Mouse (Mus musculus): Measurements from ENCODE around the gene Psma6. TPM values are rescaled to one million over a fixed set of nuclear protein-coding genes. Genes with fewer than 3 reads are reported as not detected.
"Not testable (repeated sequence)": the region's sequence is repeated elsewhere in the genome, so short reads cannot be mapped to it uniquely, and the experiment has no call there.

Gene Psma6
- 448 and 461 TPM in 2 replicates for polyA plus RNA-seq (2014; fragmentation: Nextera tagmentation; extraction: Ambion mirVana)

- DNase-seq = no peak
- H3K9ac ChIP-seq (replicated peaks; ENCODE audit: low read length) = no peak within 1 kb of the TSS
- no peaks in the 10 kb centered on the region for H3K36me3 ChIP-seq (ENCODE audit: control insufficient read depth, insufficient read depth, low read length)
- no peak for ATAC-seq (ENCODE audit: low FRiP score, low TSS enrichment)
- no peak within 1 kb of the TSS for H3K4me2 ChIP-seq (ENCODE audit: low read length)
- 84% methylated on average over 10 of the region's 10 CpGs for WGBS
- no peak within 1 kb of the TSS for H3K27ac ChIP-seq (replicated peaks; ENCODE audit: low read depth, low read length)
- no peaks in the 10 kb centered on the region for H3K9me3 ChIP-seq (ENCODE audit: control insufficient read depth, low read length)
- H3K4me1 ChIP-seq (ENCODE audit: control insufficient read depth, insufficient read depth, low read length) = no peaks in the 10 kb centered on the region
- no peak within 1 kb of the TSS for H3K4me3 ChIP-seq (replicated peaks; ENCODE audit: low read depth, low read length)
- H3K27me3 ChIP-seq (ENCODE audit: control insufficient read depth, insufficient read depth, low read length) = no peaks in the 10 kb centered on the region
These were observed at the start of gene Psma6 for GRCm38 (mm10) chr12:55384023-55384749. Gene Psma6 (plus strand): TSS chr12:55384222.

DNA sequence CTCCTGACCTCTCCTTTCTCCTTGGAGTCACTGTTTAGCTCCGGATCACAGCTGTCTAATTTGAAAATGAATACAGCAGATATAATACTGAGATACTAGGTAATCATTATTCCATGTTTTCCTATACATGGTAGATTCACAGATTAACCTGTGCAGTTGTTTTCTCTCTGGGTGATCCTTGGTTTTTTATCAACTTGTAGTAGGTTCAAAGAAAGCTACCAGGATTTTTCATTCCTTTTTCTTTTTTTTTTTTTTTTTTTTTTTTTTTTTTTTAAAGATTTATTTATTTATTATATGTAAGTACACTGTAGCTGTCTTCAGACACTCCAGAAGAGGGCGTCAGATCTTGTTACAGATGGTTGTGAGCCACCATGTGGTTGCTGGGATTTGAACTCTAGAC, 45.5 kb upstream of the Psma6 start:
- not testable (repeated sequence) for H3K27ac ChIP-seq (replicated peaks; ENCODE audit: low read depth, low read length); H3K4me2 ChIP-seq (ENCODE audit: low read length); H3K27me3 ChIP-seq (ENCODE audit: control insufficient read depth, insufficient read depth, low read length); H3K4me3 ChIP-seq (replicated peaks; ENCODE audit: low read depth, low read length); DNase-seq; H3K36me3 ChIP-seq (ENCODE audit: control insufficient read depth, insufficient read depth, low read length); H3K9ac ChIP-seq (replicated peaks; ENCODE audit: low read length); H3K4me1 ChIP-seq (ENCODE audit: control insufficient read depth, insufficient read depth, low read length); H3K9me3 ChIP-seq (ENCODE audit: control insufficient read depth, low read length); ATAC-seq (ENCODE audit: low FRiP score, low TSS enrichment)
- 79% methylated on average over 1 of the region's 2 CpGs for WGBS

DNA sequence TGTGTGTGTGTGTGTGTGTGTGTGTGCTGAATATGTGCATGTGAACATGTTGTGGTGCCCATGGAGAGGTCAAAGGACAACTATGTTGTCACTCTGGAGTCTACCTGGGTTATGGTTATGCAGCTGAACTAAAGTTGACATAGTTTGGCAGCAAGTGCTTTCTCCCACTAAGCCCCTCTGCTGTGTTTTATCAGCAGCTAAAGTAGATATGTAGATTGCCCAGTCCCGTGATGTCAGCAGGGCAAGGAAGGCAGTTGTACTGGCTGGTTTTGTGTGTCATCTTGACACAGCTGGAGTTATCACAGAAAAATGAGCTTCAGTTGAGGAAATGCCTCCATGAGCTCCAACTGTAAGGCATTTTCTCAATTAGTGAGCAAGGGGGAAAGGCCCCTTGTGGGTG, 41.0 kb upstream of the Psma6 start:
- H3K4me2 ChIP-seq (ENCODE audit: low read length); H3K27ac ChIP-seq (replicated peaks; ENCODE audit: low read depth, low read length); H3K9ac ChIP-seq (replicated peaks; ENCODE audit: low read length); H3K4me1 ChIP-seq (ENCODE audit: control insufficient read depth, insufficient read depth, low read length); H3K36me3 ChIP-seq (ENCODE audit: control insufficient read depth, insufficient read depth, low read length); H3K27me3 ChIP-seq (ENCODE audit: control insufficient read depth, insufficient read depth, low read length); H3K9me3 ChIP-seq (ENCODE audit: control insufficient read depth, low read length); ATAC-seq (ENCODE audit: low FRiP score, low TSS enrichment); H3K4me3 ChIP-seq (replicated peaks; ENCODE audit: low read depth, low read length); DNase-seq: not testable (repeated sequence)
- 72% methylated on average over 1 of the region's 1 CpGs for WGBS

- Histone ChIP-seq H3K36me3 (ENCODE audit: control insufficient read depth, insufficient read depth, low read length) (no peaks in the 10 kb centered on the region), H3K27me3 (ENCODE audit: control insufficient read depth, insufficient read depth, low read length) (no peaks in the 10 kb centered on the region), H3K4me2 (ENCODE audit: low read length) (peak overlapping the region; percentile 22; the same call in 1 of the 2 replicates), H3K27ac (replicated peaks; ENCODE audit: low read depth, low read length) (peak overlapping the region; percentile 57), H3K9ac (replicated peaks; ENCODE audit: low read length) (no peak overlapping the region; the same call in 1 of the 2 replicates), H3K4me1 (ENCODE audit: control insufficient read depth, insufficient read depth, low read length) (no peaks in the 10 kb centered on the region), H3K4me3 (replicated peaks; ENCODE audit: low read depth, low read length) (no peak overlapping the region), H3K9me3 (ENCODE audit: control insufficient read depth, low read length) (no peaks in the 10 kb centered on the region)
- 77% methylated on average over 11 of the region's 11 CpGs for WGBS
- no peak for ATAC-seq (ENCODE audit: low FRiP score, low TSS enrichment)
- peak; percentile 39 for DNase-seq
These were observed 40.0 kb upstream of the Psma6 start for GRCm38 (mm10) chr12:55343998-55344397.

- ATAC-seq (ENCODE audit: low FRiP score, low TSS enrichment) = no peak
- Histone ChIP-seq H3K4me2 (ENCODE audit: low read length) (no peak overlapping the region), H3K4me3 (replicated peaks; ENCODE audit: low read depth, low read length) (no peak overlapping the region), H3K4me1 (ENCODE audit: control insufficient read depth, insufficient read depth, low read length) (no peaks in the 10 kb centered on the region), H3K9me3 (ENCODE audit: control insufficient read depth, low read length) (no peaks in the 10 kb centered on the region), H3K27me3 (ENCODE audit: control insufficient read depth, insufficient read depth, low read length) (no peaks in the 10 kb centered on the region), H3K9ac (replicated peaks; ENCODE audit: low read length) (no peak overlapping the region; the same call in 1 of the 2 replicates), H3K27ac (replicated peaks; ENCODE audit: low read depth, low read length) (peak overlapping the region; percentile 57), H3K36me3 (ENCODE audit: control insufficient read depth, insufficient read depth, low read length) (no peaks in the 10 kb centered on the region)
- DNase-seq = peak; percentile 33
- 84% methylated on average over 13 of the region's 13 CpGs for WGBS
These were observed 39.4 kb upstream of the Psma6 start for GRCm38 (mm10) chr12:55344583-55344982.

DNA sequence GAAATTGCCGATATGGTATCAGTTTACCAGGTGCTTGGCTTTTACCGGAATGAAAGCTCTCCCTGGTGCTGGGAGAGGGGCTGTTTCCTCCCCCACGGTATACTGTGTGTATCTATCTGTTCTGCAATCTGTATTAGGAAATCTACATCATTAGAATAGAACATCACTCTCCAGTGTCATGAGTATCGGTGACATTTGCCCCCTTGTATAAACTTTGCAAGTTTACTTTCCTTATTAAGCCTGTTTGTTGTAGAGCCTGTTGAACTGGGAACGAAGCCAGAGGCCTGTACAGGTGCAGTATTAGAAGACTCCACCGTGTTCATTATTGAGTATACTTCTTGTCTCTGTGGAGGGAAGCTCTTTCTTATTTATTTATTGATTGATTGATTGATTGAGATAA, 30.6 kb upstream of the Psma6 start:
- H3K9me3 ChIP-seq (ENCODE audit: control insufficient read depth, low read length) = no peaks in the 10 kb centered on the region
- no peaks in the 10 kb centered on the region for H3K27me3 ChIP-seq (ENCODE audit: control insufficient read depth, insufficient read depth, low read length)
- H3K4me1 ChIP-seq (ENCODE audit: control insufficient read depth, insufficient read depth, low read length) = no peaks in the 10 kb centered on the region
- H3K36me3 ChIP-seq (ENCODE audit: control insufficient read depth, insufficient read depth, low read length) = no peaks in the 10 kb centered on the region
- no peak overlapping the region for H3K27ac ChIP-seq (replicated peaks; ENCODE audit: low read depth, low read length)
- DNase-seq (no peak), ATAC-seq (ENCODE audit: low FRiP score, low TSS enrichment) (no peak)
- 86% methylated on average over 6 of the region's 6 CpGs for whole genome bisulfite sequencing
- H3K4me2 ChIP-seq (ENCODE audit: low read length) = no peak overlapping the region
- no peak overlapping the region for H3K4me3 ChIP-seq (replicated peaks; ENCODE audit: low read depth, low read length)
- H3K9ac ChIP-seq (replicated peaks; ENCODE audit: low read length) = no peak overlapping the region

DNA sequence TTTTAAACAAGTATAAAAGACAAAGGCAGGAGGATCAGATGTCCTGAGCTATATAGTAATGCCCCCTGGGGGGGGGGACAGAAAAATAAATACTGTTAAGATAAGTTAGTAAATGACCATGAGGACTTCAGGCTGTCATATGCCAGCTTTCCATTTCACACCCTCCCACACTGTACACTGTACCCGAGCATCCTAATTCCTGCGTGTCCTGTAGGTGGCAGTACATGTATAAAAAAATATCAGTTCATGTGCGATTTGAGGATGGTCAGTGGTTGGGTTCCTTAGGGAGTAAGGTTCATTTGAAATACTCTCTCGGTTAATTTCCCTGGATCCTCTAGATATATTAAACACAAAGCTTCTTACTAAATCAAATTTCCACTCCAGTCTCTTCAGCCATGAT, 29.1 kb upstream of the Psma6 start:
- ATAC-seq (ENCODE audit: low FRiP score, low TSS enrichment) (peak; percentile 64), DNase-seq (peak; percentile 72)
- 55% methylated on average over 4 of the region's 4 CpGs for WGBS
- no peaks in the 10 kb centered on the region for H3K9me3 ChIP-seq (ENCODE audit: control insufficient read depth, low read length)
- no peaks in the 10 kb centered on the region for H3K4me1 ChIP-seq (ENCODE audit: control insufficient read depth, insufficient read depth, low read length)
- H3K36me3 ChIP-seq (ENCODE audit: control insufficient read depth, insufficient read depth, low read length) = no peaks in the 10 kb centered on the region
- H3K4me2 ChIP-seq (ENCODE audit: low read length) = no peak overlapping the region
- H3K27me3 ChIP-seq (ENCODE audit: control insufficient read depth, insufficient read depth, low read length) = no peaks in the 10 kb centered on the region
- no peak overlapping the region for H3K27ac ChIP-seq (replicated peaks; ENCODE audit: low read depth, low read length)
- H3K9ac ChIP-seq (replicated peaks; ENCODE audit: low read length) = no peak overlapping the region
- H3K4me3 ChIP-seq (replicated peaks; ENCODE audit: low read depth, low read length) = no peak overlapping the region

DNA sequence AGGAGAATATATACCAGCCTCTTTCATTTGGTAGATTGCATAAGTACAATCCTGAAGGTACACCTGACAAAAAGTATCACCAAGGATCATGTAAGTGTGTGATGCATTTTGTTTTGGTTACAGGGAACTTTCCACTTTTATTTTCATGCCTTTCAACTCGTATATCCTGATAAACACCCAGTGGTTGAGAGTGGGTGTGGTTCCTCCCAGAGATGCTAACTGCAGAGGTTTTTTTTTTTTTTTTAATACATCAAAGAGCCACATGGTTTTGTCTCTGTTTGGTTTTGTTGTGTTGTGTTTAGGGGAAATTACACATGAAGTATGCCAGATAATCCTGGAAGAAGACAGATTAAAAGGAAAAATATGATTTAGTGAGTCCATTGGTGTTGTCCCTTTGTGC, 26.7 kb upstream of the Psma6 start:
- H3K9me3 ChIP-seq (ENCODE audit: control insufficient read depth, low read length) = no peaks in the 10 kb centered on the region
- 60% methylated on average over 1 of the region's 1 CpGs for WGBS
- H3K36me3 ChIP-seq (ENCODE audit: control insufficient read depth, insufficient read depth, low read length) = no peaks in the 10 kb centered on the region
- H3K4me3 ChIP-seq (replicated peaks; ENCODE audit: low read depth, low read length) = no peak overlapping the region
- no peaks in the 10 kb centered on the region for H3K27me3 ChIP-seq (ENCODE audit: control insufficient read depth, insufficient read depth, low read length)
- no peak overlapping the region for H3K9ac ChIP-seq (replicated peaks; ENCODE audit: low read length)
- DNase-seq = no peak
- H3K27ac ChIP-seq (replicated peaks; ENCODE audit: low read depth, low read length) = no peak overlapping the region
- H3K4me2 ChIP-seq (ENCODE audit: low read length) = no peak overlapping the region
- H3K4me1 ChIP-seq (ENCODE audit: control insufficient read depth, insufficient read depth, low read length) = no peaks in the 10 kb centered on the region
- no peak for ATAC-seq (ENCODE audit: low FRiP score, low TSS enrichment)

GRCm38 (mm10) chr12:55360929-55361328, 23.1 kb upstream of the Psma6 start:
- Histone ChIP-seq H3K4me1 (ENCODE audit: control insufficient read depth, insufficient read depth, low read length) (no peaks in the 10 kb centered on the region), H3K9me3 (ENCODE audit: control insufficient read depth, low read length) (no peaks in the 10 kb centered on the region), H3K27me3 (ENCODE audit: control insufficient read depth, insufficient read depth, low read length) (no peaks in the 10 kb centered on the region), H3K9ac (replicated peaks; ENCODE audit: low read length) (no peak overlapping the region), H3K4me3 (replicated peaks; ENCODE audit: low read depth, low read length) (no peak overlapping the region), H3K27ac (replicated peaks; ENCODE audit: low read depth, low read length) (no peak overlapping the region), H3K4me2 (ENCODE audit: low read length) (no peak overlapping the region), H3K36me3 (ENCODE audit: control insufficient read depth, insufficient read depth, low read length) (no peaks in the 10 kb centered on the region)
- ATAC-seq (ENCODE audit: low FRiP score, low TSS enrichment) (no peak), DNase-seq (no peak)
- WGBS = 90% methylated on average over 5 of the region's 5 CpGs

Measured in midbrain, embryonic 14.5 days (tissue).